Mouse (Mus musculus): ENCODE results near the gene Mrps7. TPM values are rescaled to one million over a fixed set of nuclear protein-coding genes. Genes with fewer than 3 reads are reported as not detected.

The Mrps7 gene
- polyA plus RNA-seq, 1 experiment from 2014 or later = 92.9 TPM

DNA sequence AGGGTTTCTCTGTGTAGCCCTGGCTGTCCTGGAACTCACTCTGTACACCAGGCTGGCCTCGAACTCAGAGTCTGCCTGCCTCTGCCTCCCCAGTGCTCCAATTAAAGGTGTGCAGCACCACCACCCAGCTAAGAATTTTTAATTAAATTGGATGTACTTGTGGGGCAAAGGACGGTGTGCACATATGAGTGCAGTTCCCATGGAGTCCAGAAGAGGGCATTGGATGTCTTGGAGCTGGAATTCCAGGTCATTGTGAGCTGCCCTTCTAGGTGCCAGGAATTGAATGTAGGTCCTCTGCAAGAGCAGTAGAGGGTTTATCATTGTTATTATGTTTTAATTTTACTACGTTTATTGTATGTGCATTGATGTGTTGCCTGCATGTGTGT is 27.8 kb downstream of the Mrps7 start:
- DNase-seq (ENCODE audit: low spot score) = peak; percentile 58

DNA sequence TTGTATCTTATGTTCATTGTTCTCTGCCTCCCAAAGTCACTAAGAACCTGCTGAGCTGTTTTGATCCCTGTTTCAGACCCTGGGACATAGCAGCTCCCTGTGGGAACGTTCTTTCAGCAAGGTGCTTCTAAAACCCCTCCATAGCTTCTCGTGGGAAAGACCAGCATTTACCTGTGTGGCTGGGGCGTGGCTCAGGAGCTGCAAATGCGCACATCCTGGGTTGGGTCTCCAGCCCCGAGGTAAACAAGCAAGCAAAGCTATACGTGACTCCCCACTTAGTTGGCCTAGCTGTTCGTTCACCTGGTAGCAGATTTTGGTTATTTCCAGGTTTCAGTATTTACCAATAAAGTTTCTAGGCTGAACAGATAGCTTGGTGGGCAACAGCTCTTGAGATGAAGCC is 28.5 kb downstream of the Mrps7 start:
- H3K36me3 ChIP-seq (ENCODE audit: insufficient read depth, low read length) = no peaks in the 10 kb centered on the region
- no peaks in the 10 kb centered on the region for H3K4me1 ChIP-seq (replicated peaks; ENCODE audit: insufficient read depth, low read length)
- 79% methylated on average over 7 of the region's 7 CpGs for WGBS
- H3K4me2 ChIP-seq (ENCODE audit: low read length) = no peak overlapping the region
- no peak for TF ChIP-seq CTCF (IDR thresholded peaks at IDR 0.05; ENCODE audit: low read depth)
- H3K4me3 ChIP-seq (replicated peaks; ENCODE audit: low read depth, low read length) = no peak overlapping the region
- ATAC-seq (replicated peaks; ENCODE audit: low FRiP score, low read depth) (no peak), DNase-seq (ENCODE audit: low spot score) (no peak)
- no peak overlapping the region for H3K27ac ChIP-seq
- H3K27me3 ChIP-seq (ENCODE audit: insufficient read depth, low read length) = no peaks in the 10 kb centered on the region
- no peaks in the 10 kb centered on the region for H3K9me3 ChIP-seq (replicated peaks; ENCODE audit: low read length)
- no peak overlapping the region for H3K9ac ChIP-seq (ENCODE audit: low read depth, low read length)

More for the DNA sequence above, 27.8 kb downstream of the Mrps7 start:
- Histone ChIP-seq H3K36me3 (ENCODE audit: insufficient read depth, low read length) (no peaks in the 10 kb centered on the region), H3K9me3 (replicated peaks; ENCODE audit: low read length) (no peaks in the 10 kb centered on the region), H3K4me1 (replicated peaks; ENCODE audit: insufficient read depth, low read length) (no peaks in the 10 kb centered on the region), H3K4me3 (replicated peaks; ENCODE audit: low read depth, low read length) (no peak overlapping the region), H3K9ac (ENCODE audit: low read depth, low read length) (no peak overlapping the region), H3K27me3 (ENCODE audit: insufficient read depth, low read length) (no peaks in the 10 kb centered on the region), H3K27ac (no peak overlapping the region), H3K4me2 (ENCODE audit: low read length) (no peak overlapping the region)
- WGBS = 24% methylated on average over 3 of the region's 3 CpGs
- no peak for ATAC-seq (replicated peaks; ENCODE audit: low FRiP score, low read depth)
- TF ChIP-seq CTCF (IDR thresholded peaks at IDR 0.05; ENCODE audit: low read depth) = peak; percentile 70

DNA sequence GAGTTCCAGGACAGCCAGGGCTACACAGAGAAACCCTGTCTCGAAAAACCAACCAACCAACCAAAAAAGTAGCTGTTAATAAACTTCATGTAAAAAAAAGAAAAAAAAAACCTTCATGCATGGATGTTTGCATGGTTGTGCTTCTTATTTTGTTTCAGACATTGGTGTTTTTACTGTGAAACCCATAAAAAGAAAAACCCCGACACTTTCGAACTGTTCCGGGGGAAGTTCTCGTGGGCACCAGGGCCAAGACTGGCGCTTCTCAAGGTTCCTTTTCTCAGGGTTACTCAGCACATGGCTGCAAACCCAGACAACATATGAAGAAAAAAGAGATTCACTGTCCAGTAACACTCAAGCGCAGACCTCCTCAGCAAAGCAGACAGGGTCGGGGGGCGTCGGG is 29.1 kb downstream of the Mrps7 start:
- TF ChIP-seq CTCF (IDR thresholded peaks at IDR 0.05; ENCODE audit: low read depth) = no peak
- H3K36me3 ChIP-seq (ENCODE audit: insufficient read depth, low read length) = no peaks in the 10 kb centered on the region
- 87% methylated on average over 10 of the region's 10 CpGs for WGBS
- H3K4me2 ChIP-seq (ENCODE audit: low read length) = no peak overlapping the region
- no peaks in the 10 kb centered on the region for H3K27me3 ChIP-seq (ENCODE audit: insufficient read depth, low read length)
- DNase-seq (ENCODE audit: low spot score) (no peak), ATAC-seq (replicated peaks; ENCODE audit: low FRiP score, low read depth) (no peak)
- H3K9ac ChIP-seq (ENCODE audit: low read depth, low read length) = no peak overlapping the region
- H3K4me3 ChIP-seq (replicated peaks; ENCODE audit: low read depth, low read length) = no peak overlapping the region
- H3K4me1 ChIP-seq (replicated peaks; ENCODE audit: insufficient read depth, low read length) = no peaks in the 10 kb centered on the region
- H3K27ac ChIP-seq = no peak overlapping the region
- no peaks in the 10 kb centered on the region for H3K9me3 ChIP-seq (replicated peaks; ENCODE audit: low read length)

DNA sequence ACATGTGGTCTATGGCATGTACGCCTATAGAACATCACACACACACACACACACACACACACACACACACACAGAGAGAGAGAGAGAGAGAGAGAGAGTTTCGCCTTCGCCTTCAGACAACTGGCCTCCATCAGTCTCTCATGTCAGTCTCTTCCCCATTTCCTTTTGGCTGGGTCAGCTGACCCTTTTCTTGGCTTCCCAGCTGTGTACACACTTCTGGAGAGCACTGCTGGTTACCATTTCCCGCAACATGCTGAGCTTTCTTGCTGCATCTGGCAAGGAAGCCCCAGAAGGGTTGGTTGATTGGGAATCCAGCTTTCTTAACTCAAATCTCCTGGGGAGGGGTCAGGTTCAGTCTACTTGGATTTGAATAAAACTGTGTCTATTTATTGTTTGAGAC is 30.4 kb downstream of the Mrps7 start:
- no peak for ATAC-seq (replicated peaks; ENCODE audit: low FRiP score, low read depth)
- no peaks in the 10 kb centered on the region for H3K9me3 ChIP-seq (replicated peaks; ENCODE audit: low read length)
- TF ChIP-seq CTCF (IDR thresholded peaks at IDR 0.05; ENCODE audit: low read depth) = no peak
- no peaks in the 10 kb centered on the region for H3K36me3 ChIP-seq (ENCODE audit: insufficient read depth, low read length)
- 64% methylated on average over 4 of the region's 4 CpGs for WGBS
- no peak overlapping the region for H3K4me2 ChIP-seq (ENCODE audit: low read length)
- H3K4me1 ChIP-seq (replicated peaks; ENCODE audit: insufficient read depth, low read length) = no peaks in the 10 kb centered on the region
- no peak overlapping the region for H3K4me3 ChIP-seq (replicated peaks; ENCODE audit: low read depth, low read length)
- H3K27me3 ChIP-seq (ENCODE audit: insufficient read depth, low read length) = no peaks in the 10 kb centered on the region
- peak; percentile 68 for DNase-seq (ENCODE audit: low spot score)
- no peak overlapping the region for H3K27ac ChIP-seq
- H3K9ac ChIP-seq (ENCODE audit: low read depth, low read length) = no peak overlapping the region

DNA sequence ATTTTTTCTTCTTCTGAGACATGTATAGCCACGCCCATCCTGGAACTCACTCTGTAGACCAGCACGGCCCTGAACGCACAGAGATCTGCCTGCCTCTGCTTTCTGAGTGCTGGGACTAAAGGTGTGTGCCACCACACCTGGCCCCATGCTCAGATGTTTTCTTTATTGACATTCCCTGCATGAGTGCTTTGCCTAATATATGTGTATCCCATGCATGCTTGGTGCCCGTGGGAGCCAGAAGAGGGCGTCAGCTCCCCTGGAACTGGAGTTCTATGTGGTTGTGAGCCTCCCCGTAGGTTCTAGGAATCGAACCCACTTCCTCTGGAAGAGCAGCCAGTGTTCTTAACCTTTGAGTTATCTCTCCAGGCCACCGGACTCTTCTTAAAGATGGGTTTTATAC is 31.3 kb downstream of the Mrps7 start:
- TF ChIP-seq CTCF (IDR thresholded peaks at IDR 0.05; ENCODE audit: low read depth) = no peak
- H3K9ac ChIP-seq (ENCODE audit: low read depth, low read length) = no peak overlapping the region
- no peak overlapping the region for H3K4me3 ChIP-seq (replicated peaks; ENCODE audit: low read depth, low read length)
- DNase-seq (ENCODE audit: low spot score) = no peak
- no peak overlapping the region for H3K4me2 ChIP-seq (ENCODE audit: low read length)
- no peak for ATAC-seq (replicated peaks; ENCODE audit: low FRiP score, low read depth)
- H3K27ac ChIP-seq = no peak overlapping the region
- no peaks in the 10 kb centered on the region for H3K36me3 ChIP-seq (ENCODE audit: insufficient read depth, low read length)
- no peaks in the 10 kb centered on the region for H3K9me3 ChIP-seq (replicated peaks; ENCODE audit: low read length)
- H3K4me1 ChIP-seq (replicated peaks; ENCODE audit: insufficient read depth, low read length) = no peaks in the 10 kb centered on the region
- H3K27me3 ChIP-seq (ENCODE audit: insufficient read depth, low read length) = no peaks in the 10 kb centered on the region
- whole genome bisulfite sequencing = 86% methylated on average over 8 of the region's 8 CpGs

DNA sequence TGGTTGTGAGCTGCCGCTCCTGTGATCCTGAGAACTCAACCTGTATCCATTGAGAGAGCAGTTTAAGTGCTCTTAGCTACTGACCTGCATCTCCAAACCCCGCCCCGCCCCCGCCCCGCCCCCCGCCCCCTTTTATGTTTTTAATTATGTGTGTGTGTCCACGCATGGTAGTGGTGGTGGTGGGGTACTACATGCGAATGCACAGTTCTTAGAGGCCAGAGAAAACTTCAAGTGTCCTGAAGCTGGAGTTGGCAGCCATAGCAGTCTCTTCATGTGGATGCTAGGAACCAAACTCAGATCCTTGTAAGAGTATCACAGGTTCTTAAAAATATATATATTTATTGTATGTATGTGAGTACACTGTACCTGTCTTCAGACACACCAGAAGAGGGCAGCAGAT is 31.8 kb downstream of the Mrps7 start:
- Histone ChIP-seq H3K9ac (ENCODE audit: low read depth, low read length) (no peak overlapping the region), H3K4me2 (ENCODE audit: low read length) (no peak overlapping the region), H3K27ac (no peak overlapping the region), H3K9me3 (replicated peaks; ENCODE audit: low read length) (no peaks in the 10 kb centered on the region), H3K4me1 (replicated peaks; ENCODE audit: insufficient read depth, low read length) (no peaks in the 10 kb centered on the region), H3K4me3 (replicated peaks; ENCODE audit: low read depth, low read length) (no peak overlapping the region), H3K36me3 (ENCODE audit: insufficient read depth, low read length) (no peaks in the 10 kb centered on the region), H3K27me3 (ENCODE audit: insufficient read depth, low read length) (no peaks in the 10 kb centered on the region)
- ATAC-seq (replicated peaks; ENCODE audit: low FRiP score, low read depth) (no peak), DNase-seq (ENCODE audit: low spot score) (no peak)
- 71% methylated on average over 8 of the region's 8 CpGs for whole genome bisulfite sequencing
- no peak for TF ChIP-seq CTCF (IDR thresholded peaks at IDR 0.05; ENCODE audit: low read depth)

DNA sequence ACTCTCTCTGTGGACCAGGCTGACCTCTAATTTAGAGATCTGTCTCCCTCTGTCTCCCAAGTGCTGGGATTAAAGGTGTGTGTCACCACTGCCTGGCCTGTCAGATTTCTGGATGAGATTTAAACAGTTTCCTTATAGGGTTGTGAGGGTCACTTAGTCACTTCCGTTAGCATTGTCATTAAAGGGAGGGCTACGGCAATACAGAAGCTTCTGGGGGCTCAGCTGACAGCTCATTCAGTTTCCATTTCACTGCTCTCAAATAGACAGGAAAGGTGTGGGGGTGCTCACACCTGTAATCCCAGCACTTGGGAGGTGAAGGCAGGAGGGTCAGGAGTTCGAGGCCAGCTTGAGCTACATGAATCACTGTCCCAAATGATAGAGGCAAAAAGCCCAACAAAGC is 33.2 kb downstream of the Mrps7 start:
- no peak overlapping the region for H3K4me2 ChIP-seq (ENCODE audit: low read length)
- no peaks in the 10 kb centered on the region for H3K36me3 ChIP-seq (ENCODE audit: insufficient read depth, low read length)
- H3K4me3 ChIP-seq (replicated peaks; ENCODE audit: low read depth, low read length) = no peak overlapping the region
- H3K9ac ChIP-seq (ENCODE audit: low read depth, low read length) = no peak overlapping the region
- DNase-seq (ENCODE audit: low spot score) = no peak
- no peaks in the 10 kb centered on the region for H3K27me3 ChIP-seq (ENCODE audit: insufficient read depth, low read length)
- no peak for ATAC-seq (replicated peaks; ENCODE audit: low FRiP score, low read depth)
- WGBS = 47% methylated on average over 3 of the region's 3 CpGs
- H3K9me3 ChIP-seq (replicated peaks; ENCODE audit: low read length) = no peaks in the 10 kb centered on the region
- TF ChIP-seq CTCF (IDR thresholded peaks at IDR 0.05; ENCODE audit: low read depth) = no peak
- no peaks in the 10 kb centered on the region for H3K4me1 ChIP-seq (replicated peaks; ENCODE audit: insufficient read depth, low read length)
- no peak overlapping the region for H3K27ac ChIP-seq
